Mouse (Mus musculus) liver, embryonic 16.5 days (tissue): ENCODE results near the gene Scaf1. TPM values are rescaled to one million over a fixed set of nuclear protein-coding genes. Genes with fewer than 3 reads are reported as not detected.

Experiments used
- ATAC-seq: fragments of 200-750 bp; cut with Nextera tagmentation; 2 replicates; pipeline ENCODE4 v1.8.0; 2017; ENCODE audit warnings: low read depth, mild to moderate bottlenecking, moderate number of reproducible peaks, moderate library complexity
- H3K27ac ChIP-seq: fragments of 300-500 bp; sonication (generic); 2 replicates; pipeline ENCODE4 v1.5.1; 2014; ENCODE audit warnings: mild to moderate bottlenecking, low read length
- H3K27me3 ChIP-seq: fragments of 300-500 bp; sonication (generic); 2 replicates; pipeline ENCODE4 v1.6.1; 2014; ENCODE audit warnings: low read depth, low read length, mixed read lengths; ENCODE audit not compliant: control insufficient read depth, insufficient read depth
- H3K36me3 ChIP-seq: fragments of 300-500 bp; sonication (generic); 2 replicates; pipeline ENCODE4 v1.6.1; 2014; ENCODE audit warnings: mild to moderate bottlenecking; ENCODE audit not compliant: control insufficient read depth, insufficient read depth
- H3K4me1 ChIP-seq: fragments of 300-500 bp; sonication (generic); 2 replicates; pipeline ENCODE4 v1.6.1; 2014; ENCODE audit warnings: low read depth, low read length, mixed read lengths; ENCODE audit not compliant: control insufficient read depth
- H3K4me2 ChIP-seq: fragments of 300-500 bp; sonication (generic); 2 replicates; pipeline ENCODE4 v1.6.1; 2014; ENCODE audit warnings: low read depth, low read length, mixed read lengths
- H3K4me3 ChIP-seq: fragments of 300-500 bp; sonication (generic); 2 replicates; pipeline ENCODE4 v1.5.1; 2014; ENCODE audit warnings: low read depth, mild to moderate bottlenecking, low read length
- H3K9ac ChIP-seq: fragments of 300-500 bp; sonication (generic); 2 replicates; pipeline ENCODE4 v1.6.1; 2014; ENCODE audit warnings: low read depth, low read length
- H3K9me3 ChIP-seq: fragments of 300-500 bp; sonication (generic); replicated peaks from 2 replicates; pipeline ENCODE4 v1.6.1; 2016; ENCODE audit warnings: low read length; ENCODE audit not compliant: control insufficient read depth
- WGBS: fragments of 180-500 bp; shearing (Covaris S2); extraction: QIAGEN DNeasy Blood & Tissue Kit; methylation state at CpG from one replicate; pipeline ENCODE4 v1.1.7; 2014; ENCODE audit not compliant: insufficient replicate concordance; 5-methylcytosine and 5-hydroxymethylcytosine counted together
- polyA plus RNA-seq: library from polyadenylated mRNA; unstranded; fragments of >200 nt; fragmentation: Nextera tagmentation; extraction: Ambion mirVana; gene quantifications from 2 replicates; pipeline ENCODE4 v1.2.1, GENCODE M21; 2015

The Scaf1 gene
- 9.8 and 9.9 TPM in 2 replicates for polyA plus RNA-seq

GRCm38 (mm10) chr7:45015957-45016612 lies at the start of gene Scaf1:
TSS of gene Scaf1 (minus strand) at chr7:45016363.
- ATAC-seq: peak; percentile 81
- Histone ChIP-seq H3K9me3 (no peaks in the 10 kb centered on the region), H3K27ac (peak within 1 kb of the TSS; percentile 99), H3K36me3 (peaks cover 12% of the 10 kb centered on the region), H3K4me3 (peak within 1 kb of the TSS; percentile 98), H3K9ac (peak within 1 kb of the TSS; percentile 99), H3K27me3 (peaks cover 3% of the 10 kb centered on the region; the same call in 1 of the 2 replicates), H3K4me1 (peaks cover 46% of the 10 kb centered on the region), H3K4me2 (peak within 1 kb of the TSS; percentile 100)
- under 1% methylated on average over 69 of the region's 69 CpGs for WGBS

GRCm38 (mm10) chr7:45062239-45062835 lies 46.2 kb upstream of the Scaf1 start, which contains the start of the genes Nosip and Prrg2:
TSS of gene Nosip (plus strand) at chr7:45062429.
TSS of gene Prrg2 (minus strand) at chr7:45062677.
- peak; percentile 90 for ATAC-seq
- H3K9me3 ChIP-seq: no peaks in the 10 kb centered on the region
- peak within 1 kb of the TSS; percentile 84 for H3K4me3 ChIP-seq
- peaks cover 23% of the 10 kb centered on the region for H3K4me1 ChIP-seq
- 0% methylated on average over 31 of the region's 31 CpGs for WGBS
- H3K9ac ChIP-seq: peak within 1 kb of the TSS; percentile 81
- no peaks in the 10 kb centered on the region for H3K27me3 ChIP-seq
- H3K36me3 ChIP-seq: no peaks in the 10 kb centered on the region
- H3K4me2 ChIP-seq: peak within 1 kb of the TSS; percentile 64
- H3K27ac ChIP-seq: peak within 1 kb of the TSS; percentile 94

DNA sequence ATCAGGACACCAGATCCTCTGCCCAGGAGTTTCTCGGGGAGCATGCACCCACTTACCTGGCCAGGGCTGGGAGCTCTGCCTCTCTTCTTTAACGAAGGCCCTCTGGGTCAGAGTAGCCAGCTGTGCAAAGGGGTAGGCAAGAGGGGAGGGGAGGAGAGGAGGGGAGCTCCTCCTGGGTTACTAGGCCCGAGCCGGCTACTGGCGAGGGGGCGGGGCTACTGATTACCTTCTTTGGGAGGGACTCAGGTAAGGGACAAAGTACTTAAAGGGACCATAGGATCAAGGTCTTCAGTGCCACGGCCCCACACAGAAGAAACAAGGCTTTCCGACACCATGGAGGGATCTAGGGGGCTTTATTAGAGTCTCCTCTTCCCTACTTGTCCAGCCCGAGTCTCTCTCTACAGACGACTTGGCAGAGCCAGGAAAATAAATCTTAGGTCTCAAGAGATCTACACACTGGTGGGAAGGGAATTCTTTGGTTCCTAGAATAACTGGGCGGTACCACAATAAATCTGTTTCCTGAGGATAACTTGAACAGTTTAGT lies 45.4 kb upstream of the Scaf1 start:
- Histone ChIP-seq H3K27me3 (no peaks in the 10 kb centered on the region), H3K4me1 (peaks cover 23% of the 10 kb centered on the region), H3K4me3 (peak overlapping the region; percentile 84), H3K9ac (peak overlapping the region; percentile 39), H3K4me2 (peak overlapping the region; percentile 64), H3K36me3 (no peaks in the 10 kb centered on the region), H3K9me3 (no peaks in the 10 kb centered on the region), H3K27ac (peak overlapping the region; percentile 94)
- peak; percentile 42 for ATAC-seq
- WGBS: 25% methylated on average over 11 of the region's 11 CpGs

DNA sequence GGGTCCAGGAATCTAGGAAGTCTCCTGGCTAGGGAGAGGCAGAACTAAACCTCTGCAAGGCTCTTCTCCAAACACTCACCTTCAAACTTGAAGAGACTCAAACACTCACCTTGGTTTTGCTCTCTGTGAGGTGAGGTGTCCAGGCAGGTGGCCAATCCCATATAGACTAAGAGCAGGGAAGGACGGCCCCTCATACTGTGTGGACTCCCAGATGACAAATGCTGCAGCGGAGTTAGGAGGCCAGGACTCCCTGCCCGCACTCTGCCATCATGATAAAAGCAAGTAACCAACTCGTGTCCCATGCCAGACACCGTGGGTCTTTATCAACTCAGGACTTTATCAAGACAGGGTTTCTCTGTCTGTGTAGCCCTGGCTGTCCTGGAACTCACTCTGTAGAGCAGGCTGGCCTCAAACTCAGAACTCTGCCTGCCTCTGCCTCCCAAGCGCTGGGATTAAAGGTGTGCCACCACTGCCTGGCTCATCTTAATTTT lies 44.5 kb upstream of the Scaf1 start:
- no peaks in the 10 kb centered on the region for H3K27me3 ChIP-seq
- H3K36me3 ChIP-seq: no peaks in the 10 kb centered on the region
- 49% methylated on average over 6 of the region's 6 CpGs for WGBS
- no peak overlapping the region for H3K4me3 ChIP-seq
- no peak overlapping the region for H3K27ac ChIP-seq
- H3K9ac ChIP-seq: no peak overlapping the region
- no peaks in the 10 kb centered on the region for H3K9me3 ChIP-seq
- peaks cover 23% of the 10 kb centered on the region for H3K4me1 ChIP-seq
- H3K4me2 ChIP-seq: peak overlapping the region; percentile 64; the same call in 1 of the 2 replicates
- no peak for ATAC-seq

DNA sequence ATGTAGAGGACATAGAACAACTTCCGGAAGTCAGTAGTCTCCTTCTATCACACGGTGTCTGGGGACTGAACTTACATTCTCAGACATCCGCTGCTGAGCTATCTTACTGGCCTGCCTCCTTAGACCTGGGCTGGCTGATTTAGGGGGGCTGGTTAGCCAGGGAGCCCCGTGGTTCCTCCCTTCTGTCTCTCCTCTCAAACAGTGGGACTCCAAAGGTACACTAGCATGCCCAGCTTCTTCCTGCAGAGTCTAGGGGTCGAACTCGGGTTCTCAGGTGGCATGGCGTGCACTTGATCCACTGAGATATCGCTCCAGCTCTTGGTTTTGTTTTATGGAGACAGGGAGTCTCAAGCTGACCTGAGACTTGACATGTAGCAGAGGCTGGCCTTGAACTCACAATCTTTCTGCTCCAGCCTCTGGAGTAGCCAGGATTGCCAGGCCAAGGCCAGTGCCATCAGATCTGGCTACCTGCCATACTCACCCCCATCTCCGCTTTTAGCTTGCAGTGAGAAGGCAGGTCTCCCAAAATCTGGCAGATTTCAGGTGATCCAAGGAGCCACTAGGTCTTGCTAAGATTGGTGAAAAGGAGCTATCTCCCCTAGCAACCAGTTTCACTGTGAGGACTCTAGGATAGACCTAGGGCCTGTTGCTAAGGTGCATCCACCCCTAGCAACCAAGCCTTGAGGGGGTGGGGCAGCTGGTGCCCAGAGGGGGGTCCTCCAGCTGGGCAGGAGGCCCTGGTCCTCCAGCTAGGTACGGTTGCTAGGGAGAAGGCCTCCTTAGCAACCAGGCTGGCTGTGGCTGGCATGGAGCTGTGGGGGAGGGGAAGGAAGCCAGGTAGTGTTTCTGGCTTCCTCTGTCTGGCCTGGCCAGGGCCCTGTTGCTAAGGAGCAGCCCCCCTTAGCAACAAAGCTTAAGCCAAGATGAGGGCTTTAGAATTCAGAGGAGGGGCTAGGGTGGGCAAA lies 42.7 kb upstream of the Scaf1 start:
- WGBS: 69% methylated on average over 10 of the region's 10 CpGs
- ATAC-seq: no peak
- H3K36me3 ChIP-seq: no peaks in the 10 kb centered on the region

GRCm38 (mm10) chr7:45056972-45057348 lies 40.8 kb upstream of the Scaf1 start:
- Histone ChIP-seq H3K4me2 (no peak overlapping the region), H3K9me3 (no peaks in the 10 kb centered on the region), H3K27ac (no peak overlapping the region), H3K4me1 (peaks cover 32% of the 10 kb centered on the region), H3K9ac (no peak overlapping the region), H3K4me3 (no peak overlapping the region), H3K36me3 (no peaks in the 10 kb centered on the region), H3K27me3 (no peaks in the 10 kb centered on the region)
- ATAC-seq: no peak

More for the DNA sequence above, 42.7 kb upstream of the Scaf1 start:
- Histone ChIP-seq H3K4me1 (peaks cover 26% of the 10 kb centered on the region), H3K9ac (no peak overlapping the region), H3K27me3 (no peaks in the 10 kb centered on the region), H3K27ac (no peak overlapping the region), H3K4me2 (no peak overlapping the region), H3K9me3 (no peaks in the 10 kb centered on the region), H3K4me3 (no peak overlapping the region)

- Histone ChIP-seq H3K36me3 (no peaks in the 10 kb centered on the region), H3K27me3 (no peaks in the 10 kb centered on the region), H3K9ac (no peak overlapping the region), H3K4me2 (no peak overlapping the region), H3K9me3 (no peaks in the 10 kb centered on the region), H3K27ac (no peak overlapping the region), H3K4me1 (peaks cover 37% of the 10 kb centered on the region), H3K4me3 (no peak overlapping the region)
- WGBS: 71% methylated on average over 14 of the region's 14 CpGs
- no peak for ATAC-seq
These were observed 40.3 kb upstream of the Scaf1 start for GRCm38 (mm10) chr7:45056329-45056971.

DNA sequence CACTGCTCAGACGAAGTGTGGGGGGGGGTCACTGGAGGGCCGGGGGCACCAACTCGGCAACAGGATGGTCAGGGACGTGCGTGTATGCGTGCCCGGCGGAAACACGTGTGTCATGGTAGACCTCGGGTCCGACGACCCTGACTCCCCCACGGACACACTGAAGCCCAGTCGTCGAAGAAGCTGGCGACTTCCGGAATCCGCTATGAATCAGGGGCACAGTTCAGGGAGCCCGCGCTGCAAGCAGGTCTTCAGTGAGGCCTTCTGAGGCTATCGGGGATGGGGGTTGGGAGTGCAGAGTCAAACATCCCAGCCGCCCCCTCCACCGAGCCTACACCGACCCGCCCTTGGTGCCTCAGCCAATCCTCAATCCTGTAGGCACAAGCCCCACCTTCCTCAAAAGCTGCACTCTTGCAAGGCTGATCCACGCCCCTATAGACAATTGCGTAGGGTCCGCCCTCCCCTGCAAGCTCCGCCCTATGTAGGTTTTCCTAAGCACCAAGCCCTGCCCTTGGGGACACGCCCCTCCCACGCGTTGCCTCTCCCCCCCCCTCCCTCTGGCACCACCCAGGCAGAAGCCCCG lies 37.9 kb upstream of the Scaf1 start:
- peak; percentile 94 for ATAC-seq
- peak overlapping the region; percentile 95 for H3K27ac ChIP-seq
- no peaks in the 10 kb centered on the region for H3K9me3 ChIP-seq
- peak overlapping the region; percentile 77 for H3K9ac ChIP-seq
- peaks cover 35% of the 10 kb centered on the region for H3K4me1 ChIP-seq
- peak overlapping the region; percentile 78 for H3K4me3 ChIP-seq
- peak overlapping the region; percentile 99 for H3K4me2 ChIP-seq
- peaks cover 4% of the 10 kb centered on the region for H3K36me3 ChIP-seq
- under 1% methylated on average over 33 of the region's 33 CpGs for WGBS
- no peaks in the 10 kb centered on the region for H3K27me3 ChIP-seq
